Mouse (Mus musculus) ES-E14 (cell line): Measurements from ENCODE around the gene Hist1h1a. TPM values are rescaled to one million over a fixed set of nuclear protein-coding genes. Genes with fewer than 3 reads are reported as not detected.

Experiments
- DNase-seq: peaks from one replicate; pipeline ENCODE4 v3.0.0-alpha.2; 2013; ENCODE audit warnings: low read depth, low spot score
- H3K27ac ChIP-seq: 2 replicates; pipeline ENCODE4 v1.5.1; 2012; ENCODE audit warnings: low read depth, mild to moderate bottlenecking, low read length, moderate library complexity, mixed read lengths; ENCODE audit not compliant: poor library complexity, insufficient read depth, severe bottlenecking
- H3K36me3 ChIP-seq: 2 replicates; pipeline ENCODE4 v1.6.1; 2012; ENCODE audit warnings: mild to moderate bottlenecking, low read length, moderate library complexity, mixed read lengths; ENCODE audit not compliant: control insufficient read depth, poor library complexity, insufficient read depth, severe bottlenecking
- H3K4me1 ChIP-seq, 2 experiments: fragments of 150-350 bp in 1 of 2; sonication (generic) in 1 of 2; 2 replicates each; pipeline ENCODE4 v1.6.1; 2012; ENCODE audit warnings: low read length in 2 of 2, mild to moderate bottlenecking in 1 of 2, mixed read lengths in 1 of 2; ENCODE audit not compliant: control insufficient read depth in 2 of 2, insufficient read depth in 2 of 2, poor library complexity in 1 of 2
- H3K4me3 ChIP-seq, 2 experiments: fragments of 150-350 bp in 1 of 2; sonication (generic) in 1 of 2; 2 replicates each; pipeline ENCODE4 v1.5.1; 2012; ENCODE audit warnings: low read length in 2 of 2, low read depth in 1 of 2, mild to moderate bottlenecking in 1 of 2, mixed read lengths in 1 of 2; ENCODE audit not compliant: insufficient read depth in 1 of 2, poor library complexity in 1 of 2, severe bottlenecking in 1 of 2
- H3K9ac ChIP-seq: 2 replicates; pipeline ENCODE4 v1.6.1; 2012; ENCODE audit warnings: low read depth, mild to moderate bottlenecking, low read length, mixed read lengths; ENCODE audit not compliant: poor library complexity, insufficient read depth, severe bottlenecking
- H3K9me3 ChIP-seq: fragments of 150-350 bp; sonication (generic); 2 replicates; pipeline ENCODE4 v1.6.1; 2012; ENCODE audit warnings: low read depth, mild to moderate bottlenecking, low read length; ENCODE audit not compliant: control insufficient read depth, insufficient read depth
- CHD2 ChIP-seq: IDR thresholded peaks from 2 replicates; pipeline ENCODE4 v1.6.1; 2014; ENCODE audit warnings: mild to moderate bottlenecking, low read depth, low read length, inconsistent platforms
- HCFC1 ChIP-seq: IDR thresholded peaks from 2 replicates; pipeline ENCODE4 v1.6.1; 2012; ENCODE audit warnings: low read length, inconsistent platforms, borderline replicate concordance; ENCODE audit not compliant: insufficient read depth
- MAFK ChIP-seq: IDR thresholded peaks from 2 replicates; pipeline ENCODE4 v1.6.1; 2014; ENCODE audit warnings: mild to moderate bottlenecking, low read depth, low read length, inconsistent platforms; ENCODE audit not compliant: insufficient read depth
- ZC3H11A ChIP-seq: IDR thresholded peaks from 2 replicates; pipeline ENCODE4 v1.6.1; 2012; ENCODE audit warnings: low read depth, mild to moderate bottlenecking, inconsistent platforms, low read length, borderline replicate concordance
- ZNF384 ChIP-seq: IDR thresholded peaks from 2 replicates; pipeline ENCODE4 v1.6.1; 2012; ENCODE audit warnings: low read depth, low read length, inconsistent platforms
- in situ Hi-C, 2 experiments: fragments of 600-800 bp; cut with MboI; formaldehyde crosslinking; loops; one replicate each; pipeline ENCODE4 v1.15.1; 2025; ENCODE audit warnings: low sequenced_read_pairs in 2 of 2, inconsistent platforms in 1 of 2; ENCODE audit not compliant: unreplicated experiment in 2 of 2
- total RNA-seq: library from RNA; depleted of rRNA; stranded (reverse); fragments of 300-350 nt; gene quantifications from 2 replicates; pipeline ENCODE4 v1.2.3, GENCODE M21; 2012; rRNA removed

The Hist1h1a gene
- total RNA-seq, 1 experiment, result 1,468 TPM

DNA sequence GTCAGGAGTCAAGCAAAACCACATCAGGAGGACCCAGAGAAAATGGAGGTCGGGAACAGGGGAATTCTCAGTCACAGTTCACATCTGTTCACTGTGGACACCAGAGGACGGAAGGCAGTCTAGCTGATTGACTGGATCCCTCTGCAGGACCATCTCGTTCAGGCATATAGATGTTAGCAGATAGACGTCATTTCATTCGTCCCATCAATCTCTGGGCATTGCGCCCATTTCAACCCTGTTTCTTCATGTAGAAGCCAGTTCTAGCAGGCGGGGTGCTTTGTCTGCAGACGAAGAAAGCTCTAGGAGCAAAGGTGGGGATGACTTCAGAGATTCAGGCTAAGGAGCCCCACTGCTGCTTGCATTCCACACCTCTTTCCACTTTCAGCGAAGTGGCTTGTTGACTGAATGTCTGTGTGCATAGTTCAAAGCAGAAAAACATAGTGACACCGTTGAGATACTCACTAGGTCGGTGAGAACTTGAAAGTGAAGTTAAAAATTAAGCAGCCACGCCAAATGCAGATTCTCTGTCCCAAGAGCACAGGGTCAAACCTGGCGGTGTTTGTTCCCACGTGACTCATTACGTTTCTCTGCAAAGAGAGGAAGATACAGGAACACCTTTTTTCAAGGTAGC, 43.1 kb downstream of the Hist1h1a start, which contains the start of gene Slc17a2:
TSS of gene Slc17a2 (plus strand) at position 572 of the 631 bp plus-strand sequence.
- Histone ChIP-seq H3K9me3 (no peaks in the 10 kb centered on the region), H3K9ac (no peak within 1 kb of the TSS; the same call in 1 of the 2 replicates), H3K36me3 (no peaks in the 10 kb centered on the region), H3K4me3 (no peak within 1 kb of the TSS), H3K27ac (no peak within 1 kb of the TSS), H3K4me1 (no peaks in the 10 kb centered on the region)
- no peak for TF ChIP-seq HCFC1
- TF ChIP-seq MAFK, result no peak
- no peak for TF ChIP-seq ZC3H11A
- TF ChIP-seq CHD2, result no peak
- TF ChIP-seq ZNF384, result no peak
- no peak for DNase-seq
- in situ Hi-C loops, result no loop called here

Other genes with a start within 250 kb of the Hist1h1a start
- gene Hist1h4h, start 232.6 kb upstream of the Hist1h1a start, total RNA-seq, result 2,382 and 2,804 TPM in 2 replicates
- 1,402 and 1,887 TPM in 2 replicates for gene Hist1h2af, start 229.8 kb upstream of the Hist1h1a start, total RNA-seq
- gene Hist1h3g, start 228.2 kb upstream of the Hist1h1a start, total RNA-seq, result 436 and 621 TPM in 2 replicates
- 98.5 and 146 TPM in 2 replicates for gene Hist1h2bh, start 220.3 kb upstream of the Hist1h1a start, total RNA-seq
- gene Hist1h3f, start 219.6 kb upstream of the Hist1h1a start, total RNA-seq, result 245 and 289 TPM in 2 replicates
- 1,886 and 2,172 TPM in 2 replicates for gene Hist1h4f, start 212.0 kb upstream of the Hist1h1a start, total RNA-seq
- gene Hist1h1d, start 210.4 kb upstream of the Hist1h1a start, total RNA-seq, result 68.4 and 97.6 TPM in 2 replicates
- 792 and 864 TPM in 2 replicates for gene Hist1h3e, start 201.3 kb upstream of the Hist1h1a start, total RNA-seq
- 587 and 755 TPM in 2 replicates for gene Hist1h2ae, start 192.4 kb upstream of the Hist1h1a start, total RNA-seq
- 1,383 and 2,074 TPM in 2 replicates for gene Hist1h2bg, start 192.3 kb upstream of the Hist1h1a start, total RNA-seq
- 677 and 970 TPM in 2 replicates for gene Hist1h2bf, start 189.5 kb upstream of the Hist1h1a start, total RNA-seq
- 1,000 and 1,148 TPM in 2 replicates for gene Hist1h2ad, start 189.3 kb upstream of the Hist1h1a start, total RNA-seq
- gene Hist1h3d, start 187.9 kb upstream of the Hist1h1a start, total RNA-seq, result 80.2 and 103 TPM in 2 replicates
- gene Hist1h4d, start 182.1 kb upstream of the Hist1h1a start, total RNA-seq, result 713 and 869 TPM in 2 replicates
- gene Hist1h2be, start 142.5 kb upstream of the Hist1h1a start, total RNA-seq, result 119 and 195 TPM in 2 replicates
- 131 and 207 TPM in 2 replicates for gene Hist1h1e, start 141.1 kb upstream of the Hist1h1a start, total RNA-seq
- 112 and 141 TPM in 2 replicates for gene Hist1h2ac, start 79.7 kb upstream of the Hist1h1a start, total RNA-seq
- gene Hist1h2bc, start 79.5 kb upstream of the Hist1h1a start, total RNA-seq, result 355 and 545 TPM in 2 replicates
- 7.7 and 13.3 TPM in 2 replicates for gene Hist1h1t, start 67.9 kb upstream of the Hist1h1a start, total RNA-seq
- 326 and 496 TPM in 2 replicates for gene Hist1h4c, start 65.2 kb upstream of the Hist1h1a start, total RNA-seq
- gene Hfe, start 52.8 kb upstream of the Hist1h1a start, total RNA-seq, result 1.1 and 1.5 TPM in 2 replicates
- gene Hist1h1c, start 24.9 kb upstream of the Hist1h1a start, total RNA-seq, result 379 and 496 TPM in 2 replicates
- gene Hist1h3c, start 18.1 kb upstream of the Hist1h1a start, total RNA-seq, result 970 and 1,161 TPM in 2 replicates
- gene Hist1h2bb, start 16.9 kb upstream of the Hist1h1a start, total RNA-seq, result 1,224 and 1,736 TPM in 2 replicates
- gene Hist1h2ab, start 12.5 kb upstream of the Hist1h1a start, total RNA-seq, result 2,399 and 2,956 TPM in 2 replicates
- gene Hist1h3b, start 11.4 kb upstream of the Hist1h1a start, total RNA-seq, result 667 and 954 TPM in 2 replicates
- 1,054 and 1,339 TPM in 2 replicates for gene Hist1h4b, start 6.7 kb upstream of the Hist1h1a start, total RNA-seq
- gene Hist1h4a, start 2.4 kb upstream of the Hist1h1a start, total RNA-seq, result 1,331 and 1,744 TPM in 2 replicates
- gene Hist1h3a, start 1.3 kb upstream of the Hist1h1a start, total RNA-seq, result 470 and 728 TPM in 2 replicates
- 0.21 and 0.40 TPM in 2 replicates for gene Trim38, start 6.2 kb downstream of the Hist1h1a start, total RNA-seq
- gene Slc17a2, start 43.3 kb downstream of the Hist1h1a start, total RNA-seq, result not detected in 2 replicates
- not detected in 2 replicates for gene Slc17a3, start 75.8 kb downstream of the Hist1h1a start, total RNA-seq
- gene Slc17a1, start 104.1 kb downstream of the Hist1h1a start, total RNA-seq, result not detected in 2 replicates
- not detected in 2 replicates for gene Slc17a4, start 151.3 kb downstream of the Hist1h1a start, total RNA-seq
- 37.2 and 67.4 TPM in 2 replicates for gene Hist1h2ba, start 170.5 kb downstream of the Hist1h1a start, total RNA-seq
- gene Hist1h2aa, start 170.8 kb downstream of the Hist1h1a start, total RNA-seq, result 140 and 167 TPM in 2 replicates
- not detected in 2 replicates for gene Scgn, start 227.5 kb downstream of the Hist1h1a start, total RNA-seq